Mouse (Mus musculus) limb, embryonic 15.5 days (tissue): Measurements from ENCODE around the gene Gbf1. TPM values are rescaled to one million over a fixed set of nuclear protein-coding genes. Genes with fewer than 3 reads are reported as not detected.

ENCODE experiments used
- ATAC-seq: fragments of 200-750 bp; cut with Nextera tagmentation; 2 replicates; pipeline ENCODE4 v1.8.0; 2017; ENCODE audit warnings: low read depth, moderate TSS enrichment; ENCODE audit not compliant: insufficient number of reproducible peaks, low FRiP score, low TSS enrichment
- H3K27ac ChIP-seq: fragments of 300-500 bp; sonication (generic); 2 replicates; pipeline ENCODE4 v1.5.1; 2015; ENCODE audit warnings: moderate library complexity, mild to moderate bottlenecking, inconsistent platforms
- H3K27me3 ChIP-seq: fragments of 300-500 bp; sonication (generic); 2 replicates; pipeline ENCODE4 v1.6.1; 2015; ENCODE audit warnings: inconsistent platforms
- H3K36me3 ChIP-seq: fragments of 300-500 bp; sonication (generic); 2 replicates; pipeline ENCODE4 v1.6.1; 2015; ENCODE audit warnings: inconsistent platforms
- H3K4me1 ChIP-seq: fragments of 300-500 bp; sonication (generic); 2 replicates; pipeline ENCODE4 v1.6.1; 2015; ENCODE audit warnings: inconsistent platforms
- H3K4me2 ChIP-seq: fragments of 300-500 bp; sonication (generic); 2 replicates; pipeline ENCODE4 v1.6.1; 2015; ENCODE audit warnings: mild to moderate bottlenecking, inconsistent platforms
- H3K4me3 ChIP-seq: fragments of 300-500 bp; sonication (generic); 2 replicates; pipeline ENCODE4 v1.5.1; 2015; ENCODE audit warnings: mild to moderate bottlenecking, inconsistent platforms
- H3K9ac ChIP-seq: fragments of 300-500 bp; sonication (generic); 2 replicates; pipeline ENCODE4 v1.6.1; 2015; ENCODE audit warnings: inconsistent platforms
- H3K9me3 ChIP-seq: fragments of 300-500 bp; sonication (generic); 2 replicates; pipeline ENCODE4 v1.6.1; 2016; ENCODE audit warnings: inconsistent platforms
- WGBS: fragments of 180-500 bp; shearing (Covaris S2); methylation state at CpG from one replicate; pipeline ENCODE4 v1.1.7; 2015; 5-methylcytosine and 5-hydroxymethylcytosine counted together
- polyA plus RNA-seq: library from polyadenylated mRNA; unstranded; fragments of >200 nt; fragmentation: Nextera tagmentation; extraction: Ambion mirVana; gene quantifications from 2 replicates; pipeline ENCODE4 v1.2.1, GENCODE M21; 2015

Gbf1 gene
- polyA plus RNA-seq, 1 experiment from 2014 or later, result 76.7 TPM

- H3K27ac ChIP-seq, result no peak overlapping the region
- WGBS, result 66% methylated on average over 6 of the region's 6 CpGs
These were observed 161.3 kb downstream of the Gbf1 start for GRCm38 (mm10) chr19:46313591-46313990.

GRCm38 (mm10) chr19:46314151-46314601 lies 161.9 kb downstream of the Gbf1 start:
- Histone ChIP-seq H3K9me3 (no peaks in the 10 kb centered on the region), H3K4me1 (peaks cover 41% of the 10 kb centered on the region), H3K36me3 (peaks cover 36% of the 10 kb centered on the region), H3K9ac (no peak overlapping the region), H3K27me3 (peaks cover 76% of the 10 kb centered on the region), H3K27ac (no peak overlapping the region), H3K4me3 (no peak overlapping the region), H3K4me2 (no peak overlapping the region)
- WGBS, result 13% methylated on average over 18 of the region's 18 CpGs
- ATAC-seq, result no peak

More at GRCm38 (mm10) chr19:46313591-46313990, 161.3 kb downstream of the Gbf1 start:
- Histone ChIP-seq H3K9ac (no peak overlapping the region), H3K4me2 (no peak overlapping the region), H3K36me3 (peaks cover 36% of the 10 kb centered on the region), H3K9me3 (no peaks in the 10 kb centered on the region), H3K27me3 (peaks cover 70% of the 10 kb centered on the region), H3K4me3 (no peak overlapping the region), H3K4me1 (peaks cover 41% of the 10 kb centered on the region)
- ATAC-seq, result no peak

GRCm38 (mm10) chr19:46314872-46315742 lies 162.8 kb downstream of the Gbf1 start:
- peaks cover 29% of the 10 kb centered on the region for H3K36me3 ChIP-seq
- H3K27ac ChIP-seq, result no peak overlapping the region
- H3K27me3 ChIP-seq, result peaks cover 81% of the 10 kb centered on the region
- H3K9me3 ChIP-seq, result no peaks in the 10 kb centered on the region
- H3K9ac ChIP-seq, result no peak overlapping the region
- no peak overlapping the region for H3K4me3 ChIP-seq
- no peak for ATAC-seq
- H3K4me1 ChIP-seq, result peaks cover 40% of the 10 kb centered on the region
- H3K4me2 ChIP-seq, result no peak overlapping the region
- WGBS, result 38% methylated on average over 14 of the region's 14 CpGs

GRCm38 (mm10) chr19:46315752-46316610 lies 163.7 kb downstream of the Gbf1 start:
- Histone ChIP-seq H3K9me3 (no peaks in the 10 kb centered on the region), H3K27me3 (peaks cover 88% of the 10 kb centered on the region), H3K36me3 (peaks cover 20% of the 10 kb centered on the region), H3K4me2 (no peak overlapping the region), H3K4me3 (no peak overlapping the region), H3K9ac (no peak overlapping the region), H3K27ac (no peak overlapping the region), H3K4me1 (peaks cover 40% of the 10 kb centered on the region)
- WGBS, result 51% methylated on average over 12 of the region's 12 CpGs
- no peak for ATAC-seq

GRCm38 (mm10) chr19:46316846-46317545 lies 164.7 kb downstream of the Gbf1 start:
- peak overlapping the region; percentile 84 for H3K4me2 ChIP-seq
- no peaks in the 10 kb centered on the region for H3K9me3 ChIP-seq
- H3K9ac ChIP-seq, result peak overlapping the region; percentile 21; the same call in 1 of the 2 replicates
- H3K4me3 ChIP-seq, result peak overlapping the region; percentile 51
- WGBS, result 30% methylated on average over 15 of the region's 15 CpGs
- peaks cover 97% of the 10 kb centered on the region for H3K27me3 ChIP-seq
- no peak overlapping the region for H3K27ac ChIP-seq
- peaks cover 10% of the 10 kb centered on the region for H3K36me3 ChIP-seq
- no peak for ATAC-seq
- peaks cover 50% of the 10 kb centered on the region for H3K4me1 ChIP-seq

- Histone ChIP-seq H3K4me1 (peaks cover 54% of the 10 kb centered on the region), H3K9ac (peak overlapping the region; percentile 21; the same call in 1 of the 2 replicates), H3K27me3 (peaks cover 100% of the 10 kb centered on the region), H3K4me3 (peak overlapping the region; percentile 51), H3K9me3 (no peaks in the 10 kb centered on the region), H3K4me2 (peak overlapping the region; percentile 84), H3K36me3 (peaks cover 4% of the 10 kb centered on the region), H3K27ac (no peak overlapping the region)
- no peak for ATAC-seq
- WGBS, result under 1% methylated on average over 47 of the region's 48 CpGs
These were observed 165.2 kb downstream of the Gbf1 start for GRCm38 (mm10) chr19:46317546-46317885.

- H3K9me3 ChIP-seq, result no peaks in the 10 kb centered on the region
- no peak for ATAC-seq
- H3K36me3 ChIP-seq, result no peaks in the 10 kb centered on the region
- peak overlapping the region; percentile 21; the same call in 1 of the 2 replicates for H3K9ac ChIP-seq
- peak overlapping the region; percentile 51 for H3K4me3 ChIP-seq
- 1% methylated on average over 27 of the region's 42 CpGs for WGBS
- H3K27me3 ChIP-seq, result peaks cover 100% of the 10 kb centered on the region
- peaks cover 56% of the 10 kb centered on the region for H3K4me1 ChIP-seq
- no peak overlapping the region for H3K27ac ChIP-seq
- H3K4me2 ChIP-seq, result peak overlapping the region; percentile 84
These were observed 165.7 kb downstream of the Gbf1 start for GRCm38 (mm10) chr19:46318031-46318471.

GRCm38 (mm10) chr19:46318586-46319378 lies 166.5 kb downstream of the Gbf1 start:
- no peak overlapping the region for H3K27ac ChIP-seq
- no peaks in the 10 kb centered on the region for H3K9me3 ChIP-seq
- H3K4me1 ChIP-seq, result peaks cover 56% of the 10 kb centered on the region
- H3K4me2 ChIP-seq, result peak overlapping the region; percentile 34
- H3K36me3 ChIP-seq, result no peaks in the 10 kb centered on the region
- H3K9ac ChIP-seq, result no peak overlapping the region
- 11% methylated on average over 16 of the region's 16 CpGs for WGBS
- H3K4me3 ChIP-seq, result peak overlapping the region; percentile 15
- H3K27me3 ChIP-seq, result peaks cover 100% of the 10 kb centered on the region
- no peak for ATAC-seq

GRCm38 (mm10) chr19:46320076-46320785 lies 167.9 kb downstream of the Gbf1 start:
- Histone ChIP-seq H3K9ac (no peak overlapping the region), H3K36me3 (no peaks in the 10 kb centered on the region), H3K9me3 (no peaks in the 10 kb centered on the region), H3K27ac (no peak overlapping the region), H3K27me3 (peaks cover 100% of the 10 kb centered on the region), H3K4me2 (no peak overlapping the region), H3K4me1 (peaks cover 44% of the 10 kb centered on the region), H3K4me3 (no peak overlapping the region)
- WGBS, result 78% methylated on average over 8 of the region's 8 CpGs
- no peak for ATAC-seq

GRCm38 (mm10) chr19:46321101-46321943 lies 169.0 kb downstream of the Gbf1 start:
- H3K27me3 ChIP-seq, result peaks cover 100% of the 10 kb centered on the region
- H3K9me3 ChIP-seq, result no peaks in the 10 kb centered on the region
- WGBS, result 27% methylated on average over 6 of the region's 6 CpGs
- no peaks in the 10 kb centered on the region for H3K36me3 ChIP-seq
- no peak overlapping the region for H3K4me3 ChIP-seq
- H3K27ac ChIP-seq, result no peak overlapping the region
- no peak overlapping the region for H3K4me2 ChIP-seq
- H3K9ac ChIP-seq, result no peak overlapping the region
- ATAC-seq, result no peak
- H3K4me1 ChIP-seq, result peaks cover 44% of the 10 kb centered on the region
